Comparison of ENCODE assay signal across 12 mouse cellular contexts in genomic region chr10:20135350-20136058, GRCm38 (mm10). TPM values are rescaled to one million over a fixed set of nuclear protein-coding genes. Genes with fewer than 3 reads are reported as not detected.
DNase-seq lines count a peak whose midpoint lies in the region.
"Had no signal": no experiment of that assay in that cellular context is flagged by ENCODE, and none has a peak within 500 bp of the region (broad histone marks: within the 10 kb centered on the region; RNA-seq: fewer than 3 reads in every experiment).

No protein-coding gene starts in this region.

- H3K27me3 ChIP-seq in forebrain, embryonic 10.5 days (ENCODE audit: poor library complexity, severe bottlenecking): no peaks in the 10 kb centered on the region
- H3K27me3 ChIP-seq in limb, embryonic 10.5 days (ENCODE audit: low read depth, poor library complexity, severe bottlenecking): no peaks in the 10 kb centered on the region
- H3K27me3 ChIP-seq: midbrain, embryonic 12.5 days had no signal

- H3K4me3 ChIP-seq in forebrain, embryonic 10.5 days: no peak overlapping the region
- H3K4me3 ChIP-seq in limb, embryonic 10.5 days: no peak overlapping the region
- H3K4me3 ChIP-seq: left cerebral cortex, adult 2 months; midbrain, embryonic 12.5 days had no signal

- peak; percentile 91 for DNase-seq in heart, adult 11 months
- no peak for DNase-seq in heart, adult 9 months (ENCODE audit: low spot score in 2 of 2)
- peak; percentile 39 for DNase-seq in thymus, postnatal 4 days
- DNase-seq in thymus, adult 18-20 months: no peak
- DNase-seq in kidney, postnatal 14 days: peak; percentile 42
- no peak for DNase-seq in forebrain, embryonic 10.5 days (ENCODE audit: extremely low spot score, low spot score)
- DNase-seq in limb, embryonic 10.5 days (ENCODE audit: low spot score): no peak
- DNase-seq in right cerebral cortex, postnatal 36 days (ENCODE audit: low spot score in 2 of 2): no peak
- DNase-seq: cerebellum, adult 8-10 months had no signal

- H3K27ac ChIP-seq in forebrain, embryonic 10.5 days: no peak overlapping the region
- no peak overlapping the region for H3K27ac ChIP-seq in limb, embryonic 10.5 days
- H3K27ac ChIP-seq: hindbrain, embryonic 14.5 days; left cerebral cortex, adult 2 months; midbrain, embryonic 12.5 days had no signal

- H3K4me1 ChIP-seq in forebrain, embryonic 10.5 days: no peaks in the 10 kb centered on the region
- H3K4me1 ChIP-seq in limb, embryonic 10.5 days: peaks cover 6% of the 10 kb centered on the region; the same call in 1 of the 2 replicates
- H3K4me1 ChIP-seq: midbrain, embryonic 12.5 days had no signal

- WGBS in forebrain, embryonic 10.5 days: 78% methylated on average over 15 of the region's 15 CpGs
- WGBS in limb, embryonic 10.5 days: 89% methylated on average over 15 of the region's 15 CpGs

- no peaks in the 10 kb centered on the region for H3K36me3 ChIP-seq in forebrain, embryonic 10.5 days (replicated peaks)
- H3K36me3 ChIP-seq in limb, embryonic 10.5 days: no peaks in the 10 kb centered on the region
- H3K36me3 ChIP-seq: midbrain, embryonic 12.5 days had no signal

- H3K9me3 ChIP-seq in forebrain, embryonic 10.5 days: no peaks in the 10 kb centered on the region
- H3K9me3 ChIP-seq in limb, embryonic 10.5 days (replicated peaks): no peaks in the 10 kb centered on the region
- H3K9me3 ChIP-seq: midbrain, embryonic 12.5 days had no signal

RNA-seq across cellular contexts. Expression of gene Map7, which starts 12.8 kb away (rescaled TPM):
- 9.1 and 10.9 TPM in 2 replicates for polyA plus RNA-seq in forebrain, embryonic 10.5 days (2016; fragmentation: Nextera tagmentation; extraction: Ambion mirVana)
- polyA plus RNA-seq in limb, embryonic 10.5 days (2016; fragmentation: Nextera tagmentation; extraction: Ambion mirVana): 1.4 and 3.3 TPM in 2 replicates

Comparison
In these comparisons a context has a peak if more than half of its experiments do, and no peak if none do; other contexts are left out.
1. DNase-seq: peak in heart, adult 11 months (single experiment), thymus, postnatal 4 days (single experiment) and kidney, postnatal 14 days (single experiment); none in heart, adult 9 months (0 of 2), thymus, adult 18-20 months (0 of 2), forebrain, embryonic 10.5 days (single experiment), limb, embryonic 10.5 days (single experiment) and right cerebral cortex, postnatal 36 days (0 of 2).